Mouse (Mus musculus) C2C12 (cell line): ENCODE measurements at regions not wholly inside any gene's neighbourhood (a gene's known extent, or its start where the extent isn't known, plus 50 kb on each side); places are given as distances from the start of the nearest gene placed in this dataset.

ENCODE experiments used
- CEBPB ChIP-seq: IDR thresholded peaks from one replicate; pipeline ENCODE4 v1.6.1; 2011; ENCODE audit warnings: low read depth, mild to moderate bottlenecking, control low read depth, moderate library complexity
- CTCF ChIP-seq: IDR thresholded peaks from one replicate; pipeline ENCODE4 v1.5.1; 2011; ENCODE audit not compliant: control insufficient read depth, insufficient read depth, insufficient read length
- MAX ChIP-seq: IDR thresholded peaks from one replicate; pipeline ENCODE4 v1.6.1; 2011; ENCODE audit warnings: mild to moderate bottlenecking, control low read depth
- MYOD1 ChIP-seq: IDR thresholded peaks from one replicate; pipeline ENCODE4 v1.6.1; 2011; ENCODE audit warnings: low read depth; ENCODE audit not compliant: control insufficient read depth, insufficient read length
- MYOG ChIP-seq: IDR thresholded peaks from one replicate; pipeline ENCODE4 v1.6.1; 2011; ENCODE audit not compliant: control insufficient read depth, insufficient read length; ENCODE audit errors: extremely low read depth
- USF1 ChIP-seq: IDR thresholded peaks from one replicate; pipeline ENCODE4 v1.6.1; 2011; ENCODE audit warnings: low read depth, mild to moderate bottlenecking, control low read depth, moderate library complexity

- TF ChIP-seq CTCF (no peak), CEBPB (no peak), MAX (no peak), USF1 (no peak), MYOD1 (no peak), MYOG (no peak)
These were observed 674.1 kb downstream of the Pdcd6ip start for GRCm38 (mm10) chr9:113033996-113034395.
